8 mouse cellular contexts compared by ENCODE assay signal in the genomic region with DNA sequence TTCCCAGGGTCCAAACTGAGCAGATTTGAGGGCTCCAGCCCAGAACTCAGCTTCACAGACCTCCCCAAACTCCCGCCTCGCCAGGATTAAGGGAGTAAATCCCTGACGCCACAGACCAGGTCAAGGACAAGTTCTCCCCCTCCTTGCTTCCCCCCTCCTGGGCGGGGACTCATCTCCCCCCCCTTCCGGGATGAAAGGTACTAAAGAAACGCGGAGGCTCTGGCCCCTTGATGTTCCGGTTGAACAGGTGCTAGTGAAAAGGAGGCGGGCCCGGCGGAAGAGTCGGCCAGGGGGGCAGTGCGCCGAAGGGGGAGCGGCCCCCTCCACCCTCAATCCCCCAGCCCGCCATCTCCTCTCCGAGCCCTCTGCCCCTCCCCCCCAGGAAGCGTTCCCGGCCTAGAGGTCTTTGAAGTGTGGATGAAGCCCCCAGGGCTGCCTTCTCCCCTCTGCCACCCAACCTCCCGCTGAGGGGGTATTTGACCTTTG. TPM values are rescaled to one million over a fixed set of nuclear protein-coding genes. Genes with fewer than 3 reads are reported as not detected.
DNase-seq lines count a peak whose midpoint lies in the region; ATAC-seq and TF ChIP-seq lines count a peak whose summit lies in the region.

No protein-coding gene starts in this region.

- peak overlapping the region; percentile 90 for H3K9ac ChIP-seq in heart, embryonic 11.5 days (ENCODE audit: low read depth, low read length)
- peak overlapping the region; percentile 89 for H3K9ac ChIP-seq in kidney, embryonic 16.5 days (replicated peaks; ENCODE audit: low read length)

- peaks cover 48% of the 10 kb centered on the region for H3K4me1 ChIP-seq in heart, embryonic 11.5 days (ENCODE audit: control insufficient read depth, insufficient read depth, low read length)
- H3K4me1 ChIP-seq in kidney, embryonic 16.5 days (ENCODE audit: insufficient read depth, low read length), result peaks cover 53% of the 10 kb centered on the region
- H3K4me1 ChIP-seq in testis, adult 2 months (ENCODE audit: control insufficient read depth, insufficient read depth, low read length), result peaks cover 31% of the 10 kb centered on the region

- ATAC-seq in cerebellum, adult (ENCODE audit: insufficient number of reproducible peaks, low FRiP score, low TSS enrichment), result no peak
- ATAC-seq in heart, embryonic 11.5 days (replicated peaks; ENCODE audit: insufficient number of reproducible peaks, low FRiP score, low TSS enrichment), result no peak
- peak; percentile 4; the same call in 1 of the 2 replicates for ATAC-seq in kidney, embryonic 16.5 days (ENCODE audit: low FRiP score, low TSS enrichment)

- DNase-seq in cerebellum, adult 18-20 months, result peak; percentile 48 to 52
- peak; percentile 74 for DNase-seq in cerebellum, adult 9-10 months
- peak; percentile 78 to 87 for DNase-seq in lung, postnatal 4 days
- DNase-seq in left cerebral cortex, adult 11 months (ENCODE audit: low spot score), result no peak

- peak overlapping the region; percentile 94 for H3K4me3 ChIP-seq in heart, embryonic 11.5 days (ENCODE audit: low read depth, low read length)
- peak overlapping the region; percentile 87 for H3K4me3 ChIP-seq in kidney, embryonic 16.5 days (ENCODE audit: low read length)
- peak overlapping the region; percentile 46 for H3K4me3 ChIP-seq in testis, adult 2 months (ENCODE audit: control insufficient read depth, low read depth, low read length)

- peaks cover 10% of the 10 kb centered on the region for H3K36me3 ChIP-seq in heart, embryonic 11.5 days (ENCODE audit: control insufficient read depth, insufficient read depth, low read length)
- peaks cover 13% of the 10 kb centered on the region for H3K36me3 ChIP-seq in kidney, embryonic 16.5 days (ENCODE audit: insufficient read depth, low read length)
- H3K36me3 ChIP-seq in testis, adult 2 months (ENCODE audit: control insufficient read depth, insufficient read depth, low read length), result no peaks in the 10 kb centered on the region

- 0 out of 2 replicates have a peak, but pooled peaks have one; percentile 25 for TF ChIP-seq POLR2A in testis, adult 2 months (IDR thresholded peaks at IDR 0.05; ENCODE audit: control insufficient read depth, low read depth, low read length)

- no peaks in the 10 kb centered on the region for H3K9me3 ChIP-seq in heart, embryonic 11.5 days (replicated peaks; ENCODE audit: control insufficient read depth, low read length)
- H3K9me3 ChIP-seq in kidney, embryonic 16.5 days (ENCODE audit: low read length), result no peaks in the 10 kb centered on the region

- TF ChIP-seq CTCF in testis, adult 2 months (IDR thresholded peaks at IDR 0.05; ENCODE audit: control insufficient read depth, insufficient read depth, insufficient replicate concordance, low read depth, low read length), result no peak

- H3K27me3 ChIP-seq in heart, embryonic 11.5 days (ENCODE audit: control insufficient read depth, insufficient read depth, low read length), result peaks cover 8% of the 10 kb centered on the region
- no peaks in the 10 kb centered on the region; the same call in none of the 2 replicates for H3K27me3 ChIP-seq in kidney, embryonic 16.5 days (ENCODE audit: insufficient read depth, low read length)
- H3K27me3 ChIP-seq in testis, adult 2 months (ENCODE audit: control insufficient read depth, insufficient read depth, low read length), result no peaks in the 10 kb centered on the region

- peak overlapping the region; percentile 92 for H3K27ac ChIP-seq in heart, embryonic 11.5 days (ENCODE audit: low read depth, low read length)
- peak overlapping the region; percentile 95 for H3K27ac ChIP-seq in kidney, embryonic 16.5 days (ENCODE audit: low read length)
- peak overlapping the region; percentile 70 for H3K27ac ChIP-seq in testis, adult 2 months (ENCODE audit: control insufficient read depth, insufficient read depth, low read depth, low read length)

- H3K4me2 ChIP-seq in heart, embryonic 11.5 days, result peak overlapping the region; percentile 86
- H3K4me2 ChIP-seq in kidney, embryonic 16.5 days (replicated peaks; ENCODE audit: low read depth, low read length), result peak overlapping the region; percentile 64

- WGBS in heart, embryonic 11.5 days (ENCODE audit: insufficient replicate concordance), result under 1% methylated on average over 20 of the region's 20 CpGs
- WGBS in kidney, embryonic 16.5 days, result under 1% methylated on average over 20 of the region's 20 CpGs

RNA-seq across cellular contexts. Expression of gene Mllt6, which starts 1.5 kb away (rescaled TPM):
- polyA plus RNA-seq in heart, embryonic 11.5 days (2014; fragmentation: Nextera tagmentation; extraction: Ambion mirVana), result 2.9 and 3.3 TPM in 2 replicates
- polyA plus RNA-seq in kidney, embryonic 16.5 days (2015; fragmentation: Nextera tagmentation; extraction: Ambion mirVana), result 4.1 and 5.5 TPM in 2 replicates
- polyA plus RNA-seq in testis, adult 2 months (2012; rRNA removed), result 7.4 and 8.2 TPM in 2 replicates

RNA-seq across cellular contexts. Expression of gene Cisd3, which starts 23.9 kb away (rescaled TPM):
- polyA plus RNA-seq in heart, embryonic 11.5 days (2014; fragmentation: Nextera tagmentation; extraction: Ambion mirVana), result 45.8 and 52.3 TPM in 2 replicates
- 47.3 and 53.1 TPM in 2 replicates for polyA plus RNA-seq in kidney, embryonic 16.5 days (2015; fragmentation: Nextera tagmentation; extraction: Ambion mirVana)
- polyA plus RNA-seq in testis, adult 2 months (2012; rRNA removed), result 17.6 and 17.7 TPM in 2 replicates

RNA-seq across cellular contexts. Expression of gene Epop, which starts 32.2 kb away (rescaled TPM):
- polyA plus RNA-seq in heart, embryonic 11.5 days (2014; fragmentation: Nextera tagmentation; extraction: Ambion mirVana), result 1.4 and 1.5 TPM in 2 replicates
- 2.3 and 2.5 TPM in 2 replicates for polyA plus RNA-seq in kidney, embryonic 16.5 days (2015; fragmentation: Nextera tagmentation; extraction: Ambion mirVana)
- polyA plus RNA-seq in testis, adult 2 months (2012; rRNA removed), result 0.47 and 0.58 TPM in 2 replicates

RNA-seq across cellular contexts. Expression of gene Pcgf2, which starts 38.6 kb away (rescaled TPM):
- 10.3 and 16.4 TPM in 2 replicates for polyA plus RNA-seq in heart, embryonic 11.5 days (2014; fragmentation: Nextera tagmentation; extraction: Ambion mirVana)
- polyA plus RNA-seq in kidney, embryonic 16.5 days (2015; fragmentation: Nextera tagmentation; extraction: Ambion mirVana), result 12.3 and 16.3 TPM in 2 replicates
- 6.4 and 8.1 TPM in 2 replicates for polyA plus RNA-seq in testis, adult 2 months (2012; rRNA removed)

RNA-seq across cellular contexts. Expression of gene Psmb3, which starts 41.5 kb away (rescaled TPM):
- 416 and 447 TPM in 2 replicates for polyA plus RNA-seq in heart, embryonic 11.5 days (2014; fragmentation: Nextera tagmentation; extraction: Ambion mirVana)
- polyA plus RNA-seq in kidney, embryonic 16.5 days (2015; fragmentation: Nextera tagmentation; extraction: Ambion mirVana), result 478 and 503 TPM in 2 replicates
- polyA plus RNA-seq in testis, adult 2 months (2012; rRNA removed), result 102 and 104 TPM in 2 replicates
